Mouse (Mus musculus): Measurements from ENCODE around the gene Fgd2.
A peak's percentile ranks its signal among the peaks of the same experiment; 100 is the strongest.
"Not testable (repeated sequence)": the region's sequence is repeated elsewhere in the genome, so short reads cannot be mapped to it uniquely, and the experiment has no call there.

The Fgd2 gene

GRCm38 (mm10) chr17:29363109-29363508 is 2.4 kb downstream of the Fgd2 start:
- no peak for DNase-seq (ENCODE audit: low spot score)

GRCm38 (mm10) chr17:29365105-29365621 is 4.4 kb downstream of the Fgd2 start:
- DNase-seq (ENCODE audit: low spot score) = no peak

GRCm38 (mm10) chr17:29368726-29369125 is 8.0 kb downstream of the Fgd2 start:
- DNase-seq (ENCODE audit: low spot score) = no peak

- peak; percentile 88 for DNase-seq (ENCODE audit: low spot score)
Measured at GRCm38 (mm10) chr17:29370984-29371723, 10.4 kb downstream of the Fgd2 start.

DNA sequence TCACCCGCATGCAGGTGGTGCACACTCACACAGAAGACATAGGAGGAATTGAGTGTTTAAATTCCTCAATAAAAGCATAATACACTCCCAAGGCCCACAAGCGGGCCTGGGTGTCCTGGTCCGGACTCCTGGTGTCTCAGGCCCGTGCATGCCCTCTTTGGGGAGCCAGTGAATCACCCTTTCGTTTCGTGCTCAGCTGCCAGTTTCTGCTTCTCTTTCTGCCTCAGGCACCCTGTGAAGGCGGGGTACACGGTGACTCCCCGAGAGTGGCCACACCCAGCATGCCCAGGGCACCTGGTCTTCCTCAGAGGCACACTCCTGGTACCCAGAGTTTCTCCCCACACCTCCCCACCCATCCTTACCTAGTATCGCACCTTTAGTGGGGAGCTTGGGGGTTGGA is 15.2 kb downstream of the Fgd2 start:
- DNase-seq (ENCODE audit: low spot score) = no peak

DNA sequence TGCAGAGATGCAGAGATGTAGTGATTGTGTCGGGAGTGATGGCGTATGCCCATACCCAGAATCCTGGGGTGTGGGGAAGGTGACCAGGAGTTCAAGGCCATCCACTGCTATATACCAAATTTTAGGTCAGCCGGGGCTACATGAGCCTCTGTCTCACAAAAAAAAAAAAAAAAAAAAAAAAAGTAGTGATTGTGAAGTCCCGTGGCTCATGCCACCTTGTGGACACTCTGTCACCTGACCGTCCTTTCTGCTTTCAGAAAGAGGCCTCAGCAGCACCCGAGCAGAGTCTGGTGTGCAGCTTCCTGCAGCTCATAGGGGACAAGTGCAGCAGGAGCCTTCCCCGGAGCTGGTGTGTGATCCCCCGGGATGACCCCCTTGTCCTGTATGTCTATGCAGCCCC is 17.3 kb downstream of the Fgd2 start:
- no peak for DNase-seq (ENCODE audit: low spot score)

DNA sequence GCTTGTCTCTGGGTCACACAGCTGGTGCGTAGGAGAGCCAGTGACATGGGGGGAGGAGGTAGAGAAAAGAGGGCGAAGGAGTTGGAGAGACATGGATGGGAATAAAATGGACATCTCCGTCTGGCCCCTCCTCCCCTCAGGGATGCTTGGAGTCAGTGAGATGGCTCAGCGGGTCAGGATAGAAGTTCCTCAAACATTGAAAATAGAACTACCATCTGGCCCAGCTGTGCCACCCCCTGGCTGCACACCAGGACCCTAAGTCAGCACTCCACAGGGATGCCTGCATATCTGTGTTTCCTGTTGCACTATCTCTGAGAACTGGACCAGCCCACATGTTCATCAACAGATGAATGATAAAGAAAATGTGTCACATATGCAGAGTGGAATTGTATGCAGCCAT is 19.5 kb downstream of the Fgd2 start:
- DNase-seq (ENCODE audit: low spot score) = no peak

- peak; percentile 60 for DNase-seq (ENCODE audit: low spot score)
Measured at GRCm38 (mm10) chr17:29381472-29381871, 20.8 kb downstream of the Fgd2 start.

DNA sequence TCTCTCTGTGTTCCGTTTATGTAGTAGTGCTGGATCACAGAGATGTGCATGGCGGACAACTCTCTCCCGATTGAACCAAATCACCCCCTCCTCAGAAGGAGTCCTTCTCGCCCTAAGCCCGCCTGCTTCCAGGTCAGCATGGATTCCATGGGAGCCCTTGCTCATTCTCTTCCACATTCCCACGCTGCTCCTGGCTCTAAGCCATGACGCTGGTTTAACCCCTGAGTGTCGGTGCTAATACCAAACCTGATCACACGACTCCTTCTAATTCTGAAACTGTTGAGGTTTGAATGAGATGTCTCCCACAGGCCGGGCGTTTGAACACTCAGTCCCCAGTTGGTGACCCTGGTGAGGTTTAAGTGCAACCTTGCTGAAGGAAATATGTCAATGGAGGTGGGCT is 21.7 kb downstream of the Fgd2 start:
- no peak for DNase-seq (ENCODE audit: low spot score)

- no peak for DNase-seq (ENCODE audit: low spot score)
Measured at GRCm38 (mm10) chr17:29383923-29384322, 23.2 kb downstream of the Fgd2 start.

DNA sequence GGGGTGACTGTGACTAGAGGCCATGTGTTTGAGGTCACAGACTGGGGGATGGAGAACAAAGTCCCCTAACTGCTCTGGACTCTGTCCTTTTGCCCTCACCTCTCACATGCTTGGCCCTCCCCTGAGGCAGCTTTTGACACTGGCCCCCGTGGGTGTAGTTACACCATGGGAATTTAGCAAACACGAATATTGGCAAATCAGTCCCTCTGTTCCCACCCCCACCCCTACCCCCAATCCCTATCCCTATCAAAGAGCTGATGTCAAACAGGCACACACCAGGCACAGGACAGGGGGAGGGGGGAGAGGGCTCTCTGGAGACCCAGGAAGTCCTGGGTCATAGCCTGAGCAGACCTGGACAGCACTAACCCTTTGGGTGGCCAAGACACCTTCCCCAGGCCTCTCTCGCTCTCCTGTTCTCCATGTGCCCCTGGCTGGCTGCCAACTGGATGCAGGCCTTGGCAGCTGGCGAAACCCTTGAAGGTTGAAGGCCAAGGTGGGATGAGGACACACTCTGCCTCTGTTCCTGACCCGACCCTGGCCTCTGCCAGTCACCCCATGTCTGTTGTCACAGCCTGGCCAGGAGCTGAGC is 24.2 kb downstream of the Fgd2 start:
- DNase-seq (ENCODE audit: low spot score) = peak; percentile 62

DNA sequence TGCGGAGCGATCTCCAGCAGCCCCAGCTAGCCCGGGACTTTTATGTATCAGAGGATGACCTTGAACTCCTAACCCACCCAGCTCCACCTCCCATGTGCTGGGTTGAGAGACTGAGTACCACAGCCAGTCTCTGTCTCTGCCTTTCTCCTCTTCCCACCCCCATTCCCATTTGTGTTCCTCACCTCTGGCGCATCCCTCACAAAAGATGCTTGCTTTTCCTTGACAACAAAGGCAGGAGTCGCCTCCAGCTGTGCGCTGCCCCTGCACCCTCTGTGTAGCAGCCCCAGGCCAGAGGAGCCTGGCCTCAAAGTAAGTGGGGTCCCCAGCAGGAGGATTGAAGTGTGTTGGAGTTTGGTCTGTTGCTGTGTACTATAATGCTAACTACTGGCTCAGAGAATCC is 25.0 kb downstream of the Fgd2 start:
- DNase-seq (ENCODE audit: low spot score) = no peak

GRCm38 (mm10) chr17:29388978-29389377 is 28.3 kb downstream of the Fgd2 start:
- DNase-seq (ENCODE audit: low spot score) = no peak

- no peak for DNase-seq (ENCODE audit: low spot score)
Measured at GRCm38 (mm10) chr17:29391280-29391679, 30.6 kb downstream of the Fgd2 start.

- DNase-seq (ENCODE audit: low spot score) = no peak
Measured at GRCm38 (mm10) chr17:29393335-29394089, 32.8 kb downstream of the Fgd2 start.

DNA sequence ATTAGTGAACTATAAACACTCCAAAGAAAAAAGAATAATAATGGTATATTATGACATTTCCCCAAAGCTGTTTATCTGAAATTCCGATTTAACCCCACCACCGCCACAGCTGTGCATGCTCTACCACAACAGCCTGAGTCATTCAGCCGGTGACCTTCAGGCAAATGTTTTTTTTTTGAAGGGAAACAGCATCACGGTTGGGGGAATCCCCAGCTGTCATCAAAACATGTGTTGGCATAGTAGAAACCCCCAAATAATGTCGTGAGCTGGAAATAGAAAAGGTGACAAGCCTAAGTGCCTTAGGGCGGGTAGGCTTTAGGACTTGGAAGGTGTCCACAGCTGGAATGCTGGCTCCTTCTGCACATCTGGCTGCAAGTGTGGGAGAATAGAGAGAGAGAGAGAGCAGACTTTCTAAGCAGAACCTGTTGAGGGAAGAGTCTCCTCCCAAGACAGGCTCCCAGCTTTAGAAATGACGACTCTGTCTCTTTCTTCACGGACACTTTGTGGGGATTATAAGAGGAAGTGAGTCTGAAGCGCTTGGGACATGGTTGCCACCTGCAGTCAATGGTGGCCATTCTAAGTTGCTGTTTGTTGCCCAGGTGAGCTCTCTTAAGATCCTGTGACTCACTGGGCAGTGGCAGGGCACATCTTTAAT is 33.5 kb downstream of the Fgd2 start:
- no peak for DNase-seq (ENCODE audit: low spot score)

GRCm38 (mm10) chr17:29394761-29395160 is 34.0 kb downstream of the Fgd2 start:
- not testable (repeated sequence) for DNase-seq (ENCODE audit: low spot score)

DNA sequence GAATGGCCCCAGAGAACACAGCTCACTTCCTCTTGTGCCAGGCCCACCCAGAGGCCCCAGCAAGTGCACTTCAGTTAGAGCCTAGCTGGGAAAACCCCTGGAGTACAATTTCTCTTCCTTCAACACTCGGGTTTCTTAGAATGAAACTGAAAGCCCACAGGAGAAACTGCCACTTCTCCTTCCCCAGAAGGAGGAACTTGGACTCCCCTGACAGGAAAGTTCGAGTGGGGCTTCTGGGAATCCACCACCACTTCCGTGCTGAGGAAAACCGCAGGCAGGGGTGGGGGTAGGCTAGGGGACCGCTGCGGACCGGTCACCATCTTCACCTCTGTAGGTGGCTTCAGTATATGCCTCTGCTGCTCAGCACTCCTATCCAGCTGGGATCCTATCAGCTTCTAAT is 34.7 kb downstream of the Fgd2 start:
- no peak for DNase-seq (ENCODE audit: low spot score)

- no peak for DNase-seq (ENCODE audit: low spot score)
Measured at GRCm38 (mm10) chr17:29396056-29396799, 35.5 kb downstream of the Fgd2 start.

- DNase-seq (ENCODE audit: low spot score) = peak; percentile 77
Measured at GRCm38 (mm10) chr17:29396821-29397242, 36.1 kb downstream of the Fgd2 start.

Measured in ovary, postnatal 36 days (tissue).